Mouse (Mus musculus): ENCODE measurements around the gene Ppif. TPM values are rescaled to one million over a fixed set of nuclear protein-coding genes. Genes with fewer than 3 reads are reported as not detected.

Ppif gene
- polyA plus RNA-seq, 1 experiment: 14.1 TPM

GRCm38 (mm10) chr14:25665314-25665970 lies 28.5 kb upstream of the Ppif start:
- Histone ChIP-seq H3K36me3 (ENCODE audit: control insufficient read depth, insufficient read depth) (peaks cover 41% of the 10 kb centered on the region), H3K4me3 (no peak overlapping the region), H3K27me3 (ENCODE audit: control insufficient read depth, insufficient read depth, insufficient read length) (no peaks in the 10 kb centered on the region), H3ac (ENCODE audit: control insufficient read depth, insufficient read length) (no peak overlapping the region), H3K79me2 (ENCODE audit: control insufficient read depth, insufficient read depth) (no peaks in the 10 kb centered on the region), H3K4me2 (ENCODE audit: low read depth) (no peak overlapping the region)
- TF ChIP-seq MYOG (IDR thresholded peaks at IDR 0.05; ENCODE audit: control insufficient read depth in 1 of 3, insufficient read depth in 1 of 3, insufficient read length in 2 of 3, low read depth in 2 of 3) (no peak), E2F4 (IDR thresholded peaks at IDR 0.05; ENCODE audit: insufficient read depth) (no peak), MAX (IDR thresholded peaks at IDR 0.05; ENCODE audit: low read depth) (no peak), SRF (IDR thresholded peaks at IDR 0.05; ENCODE audit: control insufficient read depth, insufficient read length, low read depth) (no peak), MYOD1 (IDR thresholded peaks at IDR 0.05; ENCODE audit: control insufficient read depth in 1 of 3, insufficient read length in 2 of 3, low read depth in 2 of 3) (no peak), REST (IDR thresholded peaks at IDR 0.05; ENCODE audit: insufficient read depth, insufficient read length) (no peak), TCF3 (IDR thresholded peaks at IDR 0.05; ENCODE audit: insufficient read length, low read depth) (no peak), TCF12 (IDR thresholded peaks at IDR 0.05; ENCODE audit: insufficient read depth, poor library complexity, severe bottlenecking) (no peak), POLR2AphosphoS2 (IDR thresholded peaks at IDR 0.05; ENCODE audit: insufficient read length, low read depth) (no peak), CEBPB (IDR thresholded peaks at IDR 0.05; ENCODE audit: insufficient read depth, poor library complexity, severe bottlenecking) (no peak), USF1 (IDR thresholded peaks at IDR 0.05; ENCODE audit: low read depth) (no peak), POLR2A (IDR thresholded peaks at IDR 0.05; ENCODE audit: insufficient read length, low read depth) (no peak)

DNA sequence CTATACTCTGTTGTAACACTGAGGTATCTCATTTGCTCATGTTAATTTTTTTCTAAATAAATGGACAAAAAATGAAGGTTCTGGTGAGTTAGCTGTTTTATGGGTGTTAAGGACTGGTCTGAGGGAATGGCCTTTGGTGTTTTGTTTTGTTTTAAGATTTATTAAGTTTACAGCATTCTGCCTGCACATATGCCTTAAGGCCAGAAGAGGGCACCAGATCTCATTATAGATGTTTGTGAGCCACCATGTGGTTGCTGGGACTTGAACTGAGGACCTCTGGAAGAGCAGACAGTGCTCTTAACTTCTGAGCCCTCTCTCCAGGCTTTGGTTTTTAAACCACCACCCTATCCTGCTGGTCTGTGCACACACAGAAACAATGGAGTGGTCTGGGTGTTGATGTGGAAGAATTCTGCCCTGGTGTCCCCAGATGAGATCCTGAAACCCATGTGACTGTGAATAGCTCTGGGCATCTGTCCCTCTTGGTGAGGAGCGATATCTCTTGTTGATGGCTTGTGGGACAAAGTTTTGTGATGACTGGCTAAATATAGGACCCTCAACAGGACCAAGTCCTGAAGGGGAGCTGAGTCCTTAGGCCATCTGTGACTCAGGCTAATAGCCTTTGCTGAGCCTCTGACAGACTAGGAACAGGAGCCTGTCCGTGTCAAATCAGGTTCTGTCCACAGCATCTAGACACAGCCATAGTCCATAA lies 27.1 kb upstream of the Ppif start:
- H3K36me3 ChIP-seq (ENCODE audit: control insufficient read depth, insufficient read depth): peaks cover 31% of the 10 kb centered on the region
- H3K4me2 ChIP-seq (ENCODE audit: low read depth): no peak overlapping the region
- no peak overlapping the region for H3ac ChIP-seq (ENCODE audit: control insufficient read depth, insufficient read length)
- no peaks in the 10 kb centered on the region for H3K27me3 ChIP-seq (ENCODE audit: control insufficient read depth, insufficient read depth, insufficient read length)
- no peaks in the 10 kb centered on the region for H3K79me2 ChIP-seq (ENCODE audit: control insufficient read depth, insufficient read depth)
- TF ChIP-seq E2F4 (IDR thresholded peaks at IDR 0.05; ENCODE audit: insufficient read depth): no peak
- no peak for TF ChIP-seq POLR2A (IDR thresholded peaks at IDR 0.05; ENCODE audit: insufficient read length, low read depth)
- TF ChIP-seq POLR2AphosphoS2 (IDR thresholded peaks at IDR 0.05; ENCODE audit: insufficient read length, low read depth): peak; percentile 51
- TF ChIP-seq TCF3 (IDR thresholded peaks at IDR 0.05; ENCODE audit: insufficient read length, low read depth): no peak
- no peak for TF ChIP-seq SRF (IDR thresholded peaks at IDR 0.05; ENCODE audit: control insufficient read depth, insufficient read length, low read depth)
- H3K4me3 ChIP-seq: no peak overlapping the region

- H3K36me3 ChIP-seq (ENCODE audit: control insufficient read depth, insufficient read depth): peaks cover 23% of the 10 kb centered on the region
- H3ac ChIP-seq (ENCODE audit: control insufficient read depth, insufficient read length): no peak overlapping the region
- TF ChIP-seq USF1 (IDR thresholded peaks at IDR 0.05; ENCODE audit: low read depth) (no peak), CEBPB (IDR thresholded peaks at IDR 0.05; ENCODE audit: insufficient read depth, poor library complexity, severe bottlenecking) (no peak), MYOD1 (IDR thresholded peaks at IDR 0.05; ENCODE audit: control insufficient read depth in 1 of 3, insufficient read length in 2 of 3, low read depth in 2 of 3) (no peak), POLR2AphosphoS2 (IDR thresholded peaks at IDR 0.05; ENCODE audit: insufficient read length, low read depth) (peak; percentile 39), POLR2A (IDR thresholded peaks at IDR 0.05; ENCODE audit: insufficient read length, low read depth) (no peak)
Observed at GRCm38 (mm10) chr14:25667587-25667986, 26.4 kb upstream of the Ppif start.

DNA sequence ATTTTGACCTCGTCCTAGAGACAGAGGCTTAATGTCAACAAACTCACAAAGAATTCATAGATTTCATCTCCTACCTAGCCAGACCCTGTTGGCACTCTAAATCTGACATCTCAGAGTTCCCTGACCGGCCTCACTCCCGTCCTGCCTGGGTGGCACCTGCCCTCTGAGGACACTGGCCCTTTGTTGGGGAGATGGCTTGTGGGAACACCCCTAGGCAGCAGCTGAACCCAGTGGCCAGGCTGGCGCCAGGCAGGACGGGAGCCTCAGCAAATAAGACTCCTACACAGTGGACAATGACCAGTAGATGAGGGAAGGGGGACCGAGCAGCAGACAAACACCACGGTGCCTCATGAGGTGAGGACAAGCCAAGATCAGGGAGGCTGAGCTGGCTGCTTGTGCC lies 14.3 kb upstream of the Ppif start:
- no peak overlapping the region for H3K4me2 ChIP-seq (ENCODE audit: low read depth)
- no peak overlapping the region for H3ac ChIP-seq (ENCODE audit: control insufficient read depth, insufficient read length)
- peak in 1 of 3 experiments; percentile 26 for TF ChIP-seq MYOG (IDR thresholded peaks at IDR 0.05; ENCODE audit: control insufficient read depth in 1 of 3, insufficient read depth in 1 of 3, insufficient read length in 2 of 3, low read depth in 2 of 3)
- no peak for TF ChIP-seq TCF12 (IDR thresholded peaks at IDR 0.05; ENCODE audit: insufficient read depth, poor library complexity, severe bottlenecking)
- peak; percentile 12 for TF ChIP-seq TCF3 (IDR thresholded peaks at IDR 0.05; ENCODE audit: insufficient read length, low read depth)
- TF ChIP-seq POLR2A (IDR thresholded peaks at IDR 0.05; ENCODE audit: insufficient read length, low read depth): no peak
- TF ChIP-seq MYOD1 (IDR thresholded peaks at IDR 0.05; ENCODE audit: control insufficient read depth in 1 of 3, insufficient read length in 2 of 3, low read depth in 2 of 3): peak in 1 of 3 experiments; percentile 40
- no peak for TF ChIP-seq USF1 (IDR thresholded peaks at IDR 0.05; ENCODE audit: low read depth)
- TF ChIP-seq E2F4 (IDR thresholded peaks at IDR 0.05; ENCODE audit: insufficient read depth): no peak
- no peak for TF ChIP-seq REST (IDR thresholded peaks at IDR 0.05; ENCODE audit: insufficient read depth, insufficient read length)
- no peak for TF ChIP-seq CEBPB (IDR thresholded peaks at IDR 0.05; ENCODE audit: insufficient read depth, poor library complexity, severe bottlenecking)
- no peaks in the 10 kb centered on the region for H3K36me3 ChIP-seq (ENCODE audit: control insufficient read depth, insufficient read depth)
- H3K79me2 ChIP-seq (ENCODE audit: control insufficient read depth, insufficient read depth): no peaks in the 10 kb centered on the region
- no peaks in the 10 kb centered on the region for H3K27me3 ChIP-seq (ENCODE audit: control insufficient read depth, insufficient read depth, insufficient read length)
- H3K4me3 ChIP-seq: no peak overlapping the region

More at GRCm38 (mm10) chr14:25667587-25667986, 26.4 kb upstream of the Ppif start:
- H3K79me2 ChIP-seq (ENCODE audit: control insufficient read depth, insufficient read depth): no peaks in the 10 kb centered on the region
- H3K4me2 ChIP-seq (ENCODE audit: low read depth): no peak overlapping the region
- no peak overlapping the region for H3K4me3 ChIP-seq
- H3K27me3 ChIP-seq (ENCODE audit: control insufficient read depth, insufficient read depth, insufficient read length): no peaks in the 10 kb centered on the region

DNA sequence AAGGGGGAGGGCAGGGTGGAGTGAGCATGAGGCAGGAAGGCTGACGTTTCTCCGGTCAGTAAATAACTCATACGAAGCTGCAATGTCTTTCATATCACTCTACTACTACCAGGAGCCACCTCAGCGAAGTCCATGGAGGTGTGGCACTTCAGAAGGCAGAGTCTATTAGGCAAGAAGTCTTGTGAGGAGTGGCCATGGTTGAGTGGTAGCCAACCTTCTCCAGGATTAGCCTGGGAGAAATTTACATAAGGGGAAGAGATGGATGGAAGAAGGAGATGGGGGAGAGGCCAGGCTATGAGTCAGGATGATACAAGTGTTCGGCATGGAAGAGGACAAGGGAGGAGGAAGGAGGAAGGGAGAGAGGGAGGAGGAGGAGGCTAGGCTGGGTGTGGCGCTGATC lies 11.9 kb upstream of the Ppif start:
- Histone ChIP-seq H3K4me2 (ENCODE audit: low read depth) (peak overlapping the region; percentile 35), H3K4me3 (no peak overlapping the region), H3K27me3 (ENCODE audit: control insufficient read depth, insufficient read depth, insufficient read length) (no peaks in the 10 kb centered on the region), H3ac (ENCODE audit: control insufficient read depth, insufficient read length) (no peak overlapping the region), H3K79me2 (ENCODE audit: control insufficient read depth, insufficient read depth) (no peaks in the 10 kb centered on the region), H3K36me3 (ENCODE audit: control insufficient read depth, insufficient read depth) (no peaks in the 10 kb centered on the region)
- TF ChIP-seq CEBPB (IDR thresholded peaks at IDR 0.05; ENCODE audit: insufficient read depth, poor library complexity, severe bottlenecking) (no peak), SRF (IDR thresholded peaks at IDR 0.05; ENCODE audit: control insufficient read depth, insufficient read length, low read depth) (no peak), USF1 (IDR thresholded peaks at IDR 0.05; ENCODE audit: low read depth) (no peak), E2F4 (IDR thresholded peaks at IDR 0.05; ENCODE audit: insufficient read depth) (no peak), POLR2AphosphoS2 (IDR thresholded peaks at IDR 0.05; ENCODE audit: insufficient read length, low read depth) (no peak), MYOG (IDR thresholded peaks at IDR 0.05; ENCODE audit: control insufficient read depth in 1 of 3, insufficient read depth in 1 of 3, insufficient read length in 2 of 3, low read depth in 2 of 3) (no peak), POLR2A (IDR thresholded peaks at IDR 0.05; ENCODE audit: insufficient read length, low read depth) (no peak), TCF12 (IDR thresholded peaks at IDR 0.05; ENCODE audit: insufficient read depth, poor library complexity, severe bottlenecking) (no peak), REST (IDR thresholded peaks at IDR 0.05; ENCODE audit: insufficient read depth, insufficient read length) (no peak), TCF3 (IDR thresholded peaks at IDR 0.05; ENCODE audit: insufficient read length, low read depth) (no peak), MAX (IDR thresholded peaks at IDR 0.05; ENCODE audit: low read depth) (no peak)
